Mouse (Mus musculus): ENCODE results near the gene Stxbp1. TPM values are rescaled to one million over a fixed set of nuclear protein-coding genes. Genes with fewer than 3 reads are reported as not detected.

The Stxbp1 gene
- polyA plus RNA-seq, 1 experiment from 2014 or later: 22.3 TPM

GRCm38 (mm10) chr2:32838147-32838884 lies 8.7 kb downstream of the Stxbp1 start:
- H3K4me3 ChIP-seq (replicated peaks): no peak overlapping the region
- 0 out of 2 replicates have a peak, but pooled peaks have one; percentile 37 for ATAC-seq (ENCODE audit: insufficient number of reproducible peaks, low FRiP score, low TSS enrichment, low read depth)
- H3K4me2 ChIP-seq (replicated peaks): no peak overlapping the region
- peaks cover 14% of the 10 kb centered on the region for H3K4me1 ChIP-seq
- 61% methylated on average over 9 of the region's 9 CpGs for WGBS
- no peaks in the 10 kb centered on the region for H3K9me3 ChIP-seq (replicated peaks)
- H3K9ac ChIP-seq: no peak overlapping the region
- H3K36me3 ChIP-seq: no peaks in the 10 kb centered on the region
- H3K27me3 ChIP-seq: no peaks in the 10 kb centered on the region
- no peak overlapping the region for H3K27ac ChIP-seq (replicated peaks)

GRCm38 (mm10) chr2:32835588-32835987 lies 11.5 kb downstream of the Stxbp1 start:
- no peak for ATAC-seq (ENCODE audit: insufficient number of reproducible peaks, low FRiP score, low TSS enrichment, low read depth)
- Histone ChIP-seq H3K4me2 (replicated peaks) (no peak overlapping the region), H3K27ac (replicated peaks) (peak overlapping the region; percentile 79; the same call in 1 of the 2 replicates), H3K9ac (no peak overlapping the region), H3K9me3 (replicated peaks) (no peaks in the 10 kb centered on the region), H3K36me3 (no peaks in the 10 kb centered on the region), H3K4me1 (peaks cover 18% of the 10 kb centered on the region), H3K27me3 (no peaks in the 10 kb centered on the region), H3K4me3 (replicated peaks) (no peak overlapping the region)

GRCm38 (mm10) chr2:32834496-32834895 lies 12.5 kb downstream of the Stxbp1 start:
- H3K4me1 ChIP-seq: peaks cover 18% of the 10 kb centered on the region
- H3K4me2 ChIP-seq (replicated peaks): peak overlapping the region; percentile 21; the same call in 1 of the 2 replicates
- no peaks in the 10 kb centered on the region for H3K36me3 ChIP-seq
- H3K9me3 ChIP-seq (replicated peaks): no peaks in the 10 kb centered on the region
- no peaks in the 10 kb centered on the region for H3K27me3 ChIP-seq
- H3K4me3 ChIP-seq (replicated peaks): no peak overlapping the region
- no peak for ATAC-seq (ENCODE audit: insufficient number of reproducible peaks, low FRiP score, low TSS enrichment, low read depth)
- WGBS: 30% methylated on average over 7 of the region's 7 CpGs
- H3K27ac ChIP-seq (replicated peaks): peak overlapping the region; percentile 79
- H3K9ac ChIP-seq: no peak overlapping the region

GRCm38 (mm10) chr2:32828979-32829676 lies 17.9 kb downstream of the Stxbp1 start:
- Histone ChIP-seq H3K4me1 (0 out of 2 replicates have a peak, but pooled peaks cover 4% of the 10 kb centered on the region), H3K4me2 (replicated peaks) (no peak overlapping the region), H3K36me3 (no peaks in the 10 kb centered on the region), H3K27me3 (no peaks in the 10 kb centered on the region), H3K4me3 (replicated peaks) (no peak overlapping the region), H3K9me3 (replicated peaks) (no peaks in the 10 kb centered on the region), H3K27ac (replicated peaks) (no peak overlapping the region), H3K9ac (no peak overlapping the region)
- no peak for ATAC-seq (ENCODE audit: insufficient number of reproducible peaks, low FRiP score, low TSS enrichment, low read depth)
- WGBS: 70% methylated on average over 11 of the region's 11 CpGs

- 84% methylated on average over 6 of the region's 6 CpGs for WGBS
- no peak overlapping the region for H3K9ac ChIP-seq
- H3K27ac ChIP-seq (replicated peaks): no peak overlapping the region
- no peak overlapping the region for H3K4me3 ChIP-seq (replicated peaks)
- H3K4me2 ChIP-seq (replicated peaks): no peak overlapping the region
- no peaks in the 10 kb centered on the region for H3K9me3 ChIP-seq (replicated peaks)
- no peak for ATAC-seq (ENCODE audit: insufficient number of reproducible peaks, low FRiP score, low TSS enrichment, low read depth)
- H3K36me3 ChIP-seq: no peaks in the 10 kb centered on the region
- H3K4me1 ChIP-seq: no peaks in the 10 kb centered on the region
- no peaks in the 10 kb centered on the region for H3K27me3 ChIP-seq
Observed at GRCm38 (mm10) chr2:32825796-32826195, 21.2 kb downstream of the Stxbp1 start.

- Histone ChIP-seq H3K27me3 (no peaks in the 10 kb centered on the region), H3K4me1 (no peaks in the 10 kb centered on the region), H3K9me3 (replicated peaks) (no peaks in the 10 kb centered on the region), H3K4me2 (replicated peaks) (no peak overlapping the region), H3K4me3 (replicated peaks) (no peak overlapping the region), H3K27ac (replicated peaks) (no peak overlapping the region), H3K9ac (no peak overlapping the region), H3K36me3 (no peaks in the 10 kb centered on the region)
- no peak for ATAC-seq (ENCODE audit: insufficient number of reproducible peaks, low FRiP score, low TSS enrichment, low read depth)
- WGBS: 93% methylated on average over 1 of the region's 1 CpGs
Observed at GRCm38 (mm10) chr2:32824778-32825177, 22.3 kb downstream of the Stxbp1 start.

- H3K9ac ChIP-seq: no peak overlapping the region
- H3K4me3 ChIP-seq (replicated peaks): no peak overlapping the region
- H3K4me1 ChIP-seq: no peaks in the 10 kb centered on the region
- ATAC-seq (ENCODE audit: insufficient number of reproducible peaks, low FRiP score, low TSS enrichment, low read depth): no peak
- no peaks in the 10 kb centered on the region for H3K27me3 ChIP-seq
- no peak overlapping the region for H3K27ac ChIP-seq (replicated peaks)
- H3K36me3 ChIP-seq: no peaks in the 10 kb centered on the region
- 48% methylated on average over 8 of the region's 8 CpGs for WGBS
- H3K9me3 ChIP-seq (replicated peaks): no peaks in the 10 kb centered on the region
- H3K4me2 ChIP-seq (replicated peaks): no peak overlapping the region
Observed at GRCm38 (mm10) chr2:32824181-32824580, 22.9 kb downstream of the Stxbp1 start.

- no peak for ATAC-seq (ENCODE audit: insufficient number of reproducible peaks, low FRiP score, low TSS enrichment, low read depth)
- WGBS: 65% methylated on average over 8 of the region's 8 CpGs
- no peak overlapping the region for H3K27ac ChIP-seq (replicated peaks)
- no peaks in the 10 kb centered on the region for H3K36me3 ChIP-seq
- no peak overlapping the region for H3K9ac ChIP-seq
- H3K4me3 ChIP-seq (replicated peaks): no peak overlapping the region
- no peaks in the 10 kb centered on the region for H3K9me3 ChIP-seq (replicated peaks)
- no peak overlapping the region for H3K4me2 ChIP-seq (replicated peaks)
- no peaks in the 10 kb centered on the region for H3K4me1 ChIP-seq
- H3K27me3 ChIP-seq: no peaks in the 10 kb centered on the region
Observed at GRCm38 (mm10) chr2:32823579-32824154, 23.4 kb downstream of the Stxbp1 start.

GRCm38 (mm10) chr2:32823153-32823552 lies 23.9 kb downstream of the Stxbp1 start:
- Histone ChIP-seq H3K9ac (no peak overlapping the region), H3K36me3 (no peaks in the 10 kb centered on the region), H3K4me3 (replicated peaks) (no peak overlapping the region), H3K27ac (replicated peaks) (no peak overlapping the region), H3K4me1 (no peaks in the 10 kb centered on the region), H3K9me3 (replicated peaks) (no peaks in the 10 kb centered on the region), H3K4me2 (replicated peaks) (no peak overlapping the region), H3K27me3 (no peaks in the 10 kb centered on the region)
- WGBS: 50% methylated on average over 11 of the region's 11 CpGs
- no peak for ATAC-seq (ENCODE audit: insufficient number of reproducible peaks, low FRiP score, low TSS enrichment, low read depth)

- Histone ChIP-seq H3K4me2 (replicated peaks) (no peak overlapping the region), H3K9ac (no peak overlapping the region), H3K36me3 (no peaks in the 10 kb centered on the region), H3K4me3 (replicated peaks) (no peak overlapping the region), H3K4me1 (no peaks in the 10 kb centered on the region), H3K27ac (replicated peaks) (no peak overlapping the region), H3K27me3 (no peaks in the 10 kb centered on the region), H3K9me3 (replicated peaks) (no peaks in the 10 kb centered on the region)
- 78% methylated on average over 6 of the region's 6 CpGs for WGBS
- no peak for ATAC-seq (ENCODE audit: insufficient number of reproducible peaks, low FRiP score, low TSS enrichment, low read depth)
Observed at GRCm38 (mm10) chr2:32822643-32823042, 24.4 kb downstream of the Stxbp1 start.

- 68% methylated on average over 11 of the region's 11 CpGs for WGBS
- H3K27ac ChIP-seq (replicated peaks): no peak overlapping the region
- ATAC-seq (ENCODE audit: insufficient number of reproducible peaks, low FRiP score, low TSS enrichment, low read depth): no peak
Observed at GRCm38 (mm10) chr2:32821041-32821802, 25.8 kb downstream of the Stxbp1 start.

More at GRCm38 (mm10) chr2:32821041-32821802, 25.8 kb downstream of the Stxbp1 start:
- no peaks in the 10 kb centered on the region for H3K27me3 ChIP-seq
- no peak overlapping the region for H3K4me2 ChIP-seq (replicated peaks)
- H3K36me3 ChIP-seq: no peaks in the 10 kb centered on the region
- no peak overlapping the region for H3K4me3 ChIP-seq (replicated peaks)
- H3K9ac ChIP-seq: no peak overlapping the region
- H3K4me1 ChIP-seq: no peaks in the 10 kb centered on the region
- H3K9me3 ChIP-seq (replicated peaks): no peaks in the 10 kb centered on the region

Data from embryonic facial prominence, embryonic 15.5 days (tissue).